Mouse (Mus musculus): ENCODE data around the gene Tceanc2.

- TF ChIP-seq CTCF (conservative IDR thresholded peaks at IDR 0.05 in 1 of 2, IDR thresholded peaks at IDR 0.05 in 1 of 2; ENCODE audit: low read depth in 2 of 2, low read length in 2 of 2) (no peak), ZKSCAN1 (IDR thresholded peaks at IDR 0.05; ENCODE audit: borderline replicate concordance, low read depth, low read length) (no peak), POLR2A (IDR thresholded peaks at IDR 0.05; ENCODE audit: low read depth, low read length) (no peak)
Measured at GRCm38 (mm10) chr4:107117741-107118385, 61.1 kb downstream of the Tceanc2 start.

Data from CH12.LX (cell line).